Mouse (Mus musculus) limb, embryonic 11.5 days (tissue): ENCODE measurements around the gene Gm28042. TPM values are rescaled to one million over a fixed set of nuclear protein-coding genes. Genes with fewer than 3 reads are reported as not detected.
A peak's percentile ranks its signal among the peaks of the same experiment; 100 is the strongest.

Experiments used
- ATAC-seq: fragments of 200-750 bp; cut with Nextera tagmentation; 2 replicates; pipeline ENCODE4 v1.8.0; 2017; ENCODE audit warnings: low read depth; ENCODE audit not compliant: insufficient number of reproducible peaks, low FRiP score, low TSS enrichment
- DNase-seq: peaks from one replicate; pipeline ENCODE4 v3.0.0-alpha.2; 2015; ENCODE audit warnings: low spot score
- H3K27ac ChIP-seq: fragments of 300-500 bp; sonication (generic); replicated peaks from 2 replicates; pipeline ENCODE4 v1.5.1; 2014; ENCODE audit warnings: low read depth, mild to moderate bottlenecking, low read length
- H3K27me3 ChIP-seq: fragments of 300-500 bp; sonication (generic); 2 replicates; pipeline ENCODE4 v1.6.1; 2014; ENCODE audit warnings: mild to moderate bottlenecking, low read length, mixed read lengths; ENCODE audit not compliant: control insufficient read depth, insufficient read depth
- H3K36me3 ChIP-seq: fragments of 300-500 bp; sonication (generic); 2 replicates; pipeline ENCODE4 v1.6.1; 2014; ENCODE audit warnings: mild to moderate bottlenecking, low read length, moderate library complexity, mixed read lengths; ENCODE audit not compliant: control insufficient read depth, insufficient read depth
- H3K4me1 ChIP-seq: fragments of 300-500 bp; sonication (generic); 2 replicates; pipeline ENCODE4 v1.6.1; 2014; ENCODE audit warnings: low read length, mixed read lengths; ENCODE audit not compliant: control insufficient read depth, insufficient read depth
- H3K4me2 ChIP-seq: fragments of 300-500 bp; sonication (generic); 2 replicates; pipeline ENCODE4 v1.6.1; 2014; ENCODE audit warnings: low read depth, mild to moderate bottlenecking, moderate library complexity; ENCODE audit not compliant: severe bottlenecking
- H3K4me3 ChIP-seq: fragments of 300-500 bp; sonication (generic); 2 replicates; pipeline ENCODE4 v1.5.1; 2014; ENCODE audit warnings: low read depth, low read length
- H3K9ac ChIP-seq: fragments of 300-500 bp; sonication (generic); 2 replicates; pipeline ENCODE4 v1.6.1; 2014; ENCODE audit warnings: mild to moderate bottlenecking, low read length
- H3K9me3 ChIP-seq: fragments of 300-500 bp; sonication (generic); 2 replicates; pipeline ENCODE4 v1.6.1; 2016; ENCODE audit warnings: low read length; ENCODE audit not compliant: control insufficient read depth
- WGBS: fragments of 180-500 bp; shearing (Covaris S2); extraction: QIAGEN DNeasy Blood & Tissue Kit; methylation state at CpG from one replicate; pipeline ENCODE4 v1.1.7; 2014; 5-methylcytosine and 5-hydroxymethylcytosine counted together
- polyA plus RNA-seq: library from polyadenylated mRNA; unstranded; fragments of >200 nt; fragmentation: Nextera tagmentation; extraction: Ambion mirVana; gene quantifications from 2 replicates; pipeline ENCODE4 v1.2.1, GENCODE M21; 2014

Gm28042 gene
- 1.6 and 3.5 TPM in 2 replicates for polyA plus RNA-seq

GRCm38 (mm10) chr2:120026984-120027949, at the start of gene Gm28042, which contains the start of gene Jmjd7:
Gene Gm28042 (plus strand): TSS chr2:120027493.
Gene Jmjd7 (plus strand): TSS chr2:120027483.
- Histone ChIP-seq H3K4me3 (peak within 1 kb of the TSS; percentile 47), H3K27me3 (no peaks in the 10 kb centered on the region), H3K36me3 (peaks cover 11% of the 10 kb centered on the region), H3K4me1 (no peaks in the 10 kb centered on the region), H3K27ac (peak within 1 kb of the TSS; percentile 26; the same call in 1 of the 2 replicates), H3K4me2 (peak within 1 kb of the TSS; percentile 75), H3K9me3 (no peaks in the 10 kb centered on the region), H3K9ac (peak within 1 kb of the TSS; percentile 64)
- DNase-seq (peak; percentile 94), ATAC-seq (peak; percentile 65; the same call in 1 of the 2 replicates)
- WGBS: 5% methylated on average over 50 of the region's 50 CpGs

DNA sequence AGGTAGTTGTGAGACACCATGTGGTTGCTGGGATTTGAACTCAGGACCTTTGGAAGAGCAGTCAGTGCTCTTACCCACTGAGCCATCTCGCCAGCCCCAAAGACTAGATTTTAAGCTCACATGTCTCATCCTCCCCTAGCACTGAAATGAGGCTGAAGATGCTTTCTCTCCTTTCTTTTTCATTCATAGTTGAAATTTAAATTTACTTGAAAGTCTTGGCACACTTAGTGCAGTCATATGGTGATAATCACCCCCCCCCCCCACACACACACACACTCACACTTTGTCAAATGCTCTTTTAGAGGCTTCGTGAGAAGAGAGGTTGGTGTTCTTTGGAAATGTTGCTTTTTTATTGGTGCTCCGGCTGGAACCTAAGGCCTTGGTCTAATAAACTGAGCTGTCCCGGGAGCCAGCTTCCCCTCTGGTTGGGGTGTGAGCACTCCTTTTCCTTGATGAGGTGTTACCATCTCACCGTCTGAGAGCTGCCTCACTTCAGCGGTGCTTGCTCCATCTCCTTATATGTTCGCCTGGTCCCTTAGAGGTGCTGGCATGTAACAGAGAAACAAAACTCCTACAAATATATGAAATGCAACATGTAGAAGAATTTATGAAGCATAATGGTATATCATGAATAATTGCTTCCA, 46.8 kb upstream of the Gm28042 start:
- 62% methylated on average over 7 of the region's 7 CpGs for WGBS
- ATAC-seq: no peak
- no peak overlapping the region for H3K9ac ChIP-seq
- H3K27ac ChIP-seq: no peak overlapping the region
- no peak for DNase-seq
- H3K36me3 ChIP-seq: no peaks in the 10 kb centered on the region
- H3K4me1 ChIP-seq: no peaks in the 10 kb centered on the region
- no peaks in the 10 kb centered on the region for H3K27me3 ChIP-seq
- no peak overlapping the region for H3K4me3 ChIP-seq
- no peak overlapping the region for H3K4me2 ChIP-seq
- H3K9me3 ChIP-seq: no peaks in the 10 kb centered on the region

DNA sequence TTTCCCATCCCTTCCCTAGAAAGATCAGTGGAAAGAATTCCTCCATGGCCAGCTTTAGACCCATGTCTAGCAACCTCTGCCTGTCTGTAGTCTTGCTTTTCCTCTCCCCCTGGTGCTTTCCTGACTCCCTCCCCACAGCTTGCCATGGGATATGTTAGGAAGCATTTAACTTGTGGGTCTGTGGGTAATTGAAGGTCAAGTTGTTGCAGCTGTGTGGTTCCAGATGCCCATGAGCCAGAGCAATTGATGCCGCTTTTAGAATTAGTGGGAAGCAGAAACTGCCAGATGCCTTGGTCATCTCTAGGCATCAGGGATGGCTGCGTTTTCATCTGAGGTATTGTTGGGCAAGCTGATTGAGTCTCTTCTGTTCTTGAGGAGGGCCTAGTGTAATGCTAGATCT, 45.7 kb upstream of the Gm28042 start:
- no peak for ATAC-seq
- H3K9ac ChIP-seq: no peak overlapping the region
- no peaks in the 10 kb centered on the region for H3K36me3 ChIP-seq
- no peaks in the 10 kb centered on the region for H3K27me3 ChIP-seq
- no peak overlapping the region for H3K4me3 ChIP-seq
- H3K9me3 ChIP-seq: no peaks in the 10 kb centered on the region
- no peak overlapping the region for H3K4me2 ChIP-seq
- DNase-seq: no peak
- H3K4me1 ChIP-seq: no peaks in the 10 kb centered on the region
- 60% methylated on average over 2 of the region's 2 CpGs for WGBS
- no peak overlapping the region for H3K27ac ChIP-seq

DNA sequence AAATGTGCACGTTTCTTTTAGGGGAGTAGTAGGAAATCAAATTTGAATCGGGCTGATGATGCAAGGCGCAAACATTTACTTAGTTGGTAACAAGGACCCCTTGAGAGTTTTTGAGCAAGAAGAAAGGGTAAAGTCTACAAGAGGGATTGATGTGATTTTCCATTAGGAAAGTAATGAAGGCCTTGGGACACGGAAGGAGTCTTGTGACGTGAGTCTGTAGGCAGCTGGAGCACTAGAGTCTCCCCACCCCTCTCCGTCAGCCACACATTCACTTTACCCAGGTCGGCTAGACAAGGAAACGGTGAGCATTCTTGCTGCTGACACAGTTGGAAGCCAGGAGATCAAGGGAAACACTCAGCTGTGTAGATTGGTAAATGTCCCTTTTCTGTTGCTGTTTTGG, 41.4 kb upstream of the Gm28042 start:
- Histone ChIP-seq H3K4me2 (no peak overlapping the region), H3K4me1 (no peaks in the 10 kb centered on the region), H3K36me3 (no peaks in the 10 kb centered on the region), H3K9me3 (no peaks in the 10 kb centered on the region), H3K27ac (no peak overlapping the region), H3K27me3 (no peaks in the 10 kb centered on the region), H3K9ac (no peak overlapping the region), H3K4me3 (no peak overlapping the region)
- no peak for DNase-seq
- ATAC-seq: no peak
- WGBS: 76% methylated on average over 8 of the region's 8 CpGs

- H3K9me3 ChIP-seq: no peaks in the 10 kb centered on the region
- DNase-seq: no peak
- WGBS: 83% methylated on average over 6 of the region's 6 CpGs
Observed at GRCm38 (mm10) chr2:119986369-119986768, 40.9 kb upstream of the Gm28042 start.

DNA sequence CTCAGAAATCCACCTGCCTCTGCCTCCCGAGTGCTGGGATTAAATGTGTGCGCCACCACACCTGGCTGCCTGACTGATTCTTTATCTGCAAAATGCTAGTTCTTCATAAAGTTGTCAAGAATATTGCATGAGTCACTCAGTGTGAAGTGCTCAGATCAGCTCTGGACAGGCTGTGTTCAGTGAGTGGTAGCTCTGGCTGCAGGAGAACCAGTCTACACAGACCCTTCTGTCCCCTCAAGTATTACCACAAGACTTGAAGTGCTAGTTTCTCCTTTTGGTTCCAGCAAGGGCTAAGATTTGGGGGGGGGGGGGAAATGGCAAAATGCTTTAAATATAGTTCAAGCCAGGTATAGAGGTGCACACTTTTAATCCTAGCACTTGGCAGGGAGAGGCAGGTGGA, 39.9 kb upstream of the Gm28042 start:
- Histone ChIP-seq H3K36me3 (no peaks in the 10 kb centered on the region), H3K4me1 (no peaks in the 10 kb centered on the region), H3K9ac (no peak overlapping the region), H3K9me3 (no peaks in the 10 kb centered on the region), H3K27me3 (no peaks in the 10 kb centered on the region), H3K4me3 (no peak overlapping the region), H3K27ac (no peak overlapping the region), H3K4me2 (no peak overlapping the region)
- WGBS: 94% methylated on average over 2 of the region's 2 CpGs
- DNase-seq (no peak), ATAC-seq (no peak)

More at GRCm38 (mm10) chr2:119986369-119986768, 40.9 kb upstream of the Gm28042 start:
- no peak overlapping the region for H3K27ac ChIP-seq
- no peak overlapping the region for H3K4me3 ChIP-seq
- H3K36me3 ChIP-seq: no peaks in the 10 kb centered on the region
- H3K27me3 ChIP-seq: no peaks in the 10 kb centered on the region
- no peak overlapping the region for H3K4me2 ChIP-seq
- no peak for ATAC-seq
- H3K9ac ChIP-seq: no peak overlapping the region
- H3K4me1 ChIP-seq: no peaks in the 10 kb centered on the region

GRCm38 (mm10) chr2:119988952-119989351, 38.3 kb upstream of the Gm28042 start:
- Histone ChIP-seq H3K4me2 (no peak overlapping the region), H3K36me3 (no peaks in the 10 kb centered on the region), H3K4me1 (no peaks in the 10 kb centered on the region), H3K9me3 (no peaks in the 10 kb centered on the region), H3K27me3 (no peaks in the 10 kb centered on the region), H3K4me3 (no peak overlapping the region), H3K27ac (no peak overlapping the region), H3K9ac (no peak overlapping the region)
- 92% methylated on average over 4 of the region's 4 CpGs for WGBS
- DNase-seq (no peak), ATAC-seq (no peak)

DNA sequence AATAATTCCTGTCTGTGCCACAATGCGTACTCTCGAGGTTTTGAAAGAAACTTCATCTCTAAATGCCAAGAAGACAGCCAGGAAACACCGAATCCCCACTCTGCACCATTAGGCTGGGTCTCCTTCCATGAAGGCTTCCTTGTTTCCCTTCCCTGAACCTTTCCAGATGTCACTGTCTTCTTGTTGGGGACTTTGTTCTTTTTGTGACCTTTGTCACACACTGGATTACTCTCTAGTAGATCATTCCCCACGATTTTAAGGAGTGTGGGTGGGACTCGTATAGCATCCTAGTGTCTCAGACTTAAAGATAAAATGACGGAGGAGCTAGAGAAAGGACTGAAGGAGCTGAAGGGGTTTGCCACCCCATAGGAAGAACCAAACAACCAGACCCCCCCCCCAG, 36.4 kb upstream of the Gm28042 start:
- ATAC-seq (no peak), DNase-seq (no peak)
- Histone ChIP-seq H3K4me1 (peaks cover 8% of the 10 kb centered on the region), H3K36me3 (no peaks in the 10 kb centered on the region), H3K27me3 (no peaks in the 10 kb centered on the region), H3K9me3 (no peaks in the 10 kb centered on the region), H3K4me3 (no peak overlapping the region), H3K27ac (no peak overlapping the region), H3K9ac (no peak overlapping the region), H3K4me2 (no peak overlapping the region)
- 83% methylated on average over 6 of the region's 6 CpGs for WGBS
